Mouse (Mus musculus): Measurements from ENCODE around the gene Tssk2.

The Tssk2 gene

GRCm38 (mm10) chr16:17898462-17898861 is at the start of gene Tssk2, which contains the start of gene Dgcr2:
Gene Tssk2, plus strand, starts transcription at chr16:17898637.
Gene Dgcr2, minus strand, starts transcription at chr16:17898562.
- DNase-seq, result no peak

DNA sequence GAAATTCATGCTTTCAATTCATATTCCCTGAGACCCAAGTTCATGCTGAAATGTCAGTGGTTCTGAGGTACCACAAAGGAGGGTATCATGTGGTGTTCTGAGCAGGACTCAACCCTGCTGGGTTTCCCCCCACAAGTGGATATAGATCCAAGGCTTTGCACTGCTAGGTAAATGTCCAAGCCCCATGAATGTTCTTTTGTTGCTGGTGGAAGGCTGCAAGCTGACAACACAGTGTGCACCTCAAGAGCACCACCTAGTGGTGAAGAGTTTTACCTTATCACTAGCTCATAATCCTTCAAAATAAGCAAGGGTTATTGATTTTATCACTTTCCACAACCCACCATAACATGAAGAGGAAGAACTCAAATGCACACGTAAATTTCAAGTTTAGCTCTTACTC is 49.5 kb upstream of the Tssk2 start:
- no peak for DNase-seq

DNA sequence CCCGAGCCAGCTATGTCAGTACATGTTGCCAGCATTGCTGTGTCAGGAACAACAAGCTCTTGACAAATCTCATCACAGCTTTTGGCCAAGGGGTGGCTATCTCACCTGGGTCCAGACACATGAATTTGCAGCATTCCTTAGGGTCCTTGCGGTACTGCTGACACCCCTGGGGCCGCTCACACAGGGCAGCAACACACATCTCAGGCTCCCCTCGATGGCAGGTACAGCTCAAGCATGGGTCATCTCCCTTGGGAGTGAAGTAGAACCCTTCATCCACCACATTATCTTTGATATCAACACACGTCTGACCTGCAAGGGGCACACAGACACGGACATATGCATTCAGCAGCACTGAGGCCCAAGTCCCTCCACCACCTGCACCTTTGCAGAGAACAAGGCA is 49.0 kb upstream of the Tssk2 start:
- DNase-seq, result no peak

DNA sequence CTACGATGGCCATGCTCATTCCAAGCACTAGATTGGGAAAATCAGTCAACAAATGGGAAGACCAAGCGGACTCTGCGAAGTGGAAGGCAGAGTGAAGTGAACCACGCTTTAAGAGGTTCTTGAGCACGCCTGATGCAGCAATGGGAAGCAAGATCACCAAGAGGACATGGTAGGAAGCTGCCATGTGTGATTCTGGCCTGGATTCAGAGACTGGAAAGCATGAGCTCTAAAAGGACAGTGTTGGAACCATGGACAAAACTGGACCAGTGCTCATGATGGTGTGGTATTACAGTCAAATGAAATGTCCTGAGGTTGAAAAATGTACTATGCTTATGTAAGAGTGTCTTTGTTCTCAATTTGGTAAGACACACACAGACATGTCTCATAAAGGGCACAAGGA is 47.1 kb upstream of the Tssk2 start:
- no peak for DNase-seq

DNA sequence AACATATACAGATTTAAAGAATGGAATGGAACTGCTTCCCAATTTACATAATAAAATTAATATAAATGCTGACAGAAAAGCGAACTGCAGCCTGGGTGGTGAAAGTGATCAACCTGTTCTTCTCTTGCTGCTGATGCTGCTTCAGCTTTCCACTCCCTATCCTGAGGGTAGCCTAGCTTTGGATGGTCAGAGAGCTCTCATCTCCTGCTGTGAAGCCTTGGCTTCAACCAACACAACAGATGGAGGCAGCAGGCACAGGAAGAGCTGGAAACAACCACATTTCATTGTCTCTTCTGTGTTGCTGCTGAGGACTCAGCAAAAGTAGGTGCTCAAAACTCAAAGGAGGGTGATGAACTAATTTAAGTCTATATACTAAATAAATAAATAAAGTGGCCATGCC is 46.6 kb upstream of the Tssk2 start:
- DNase-seq, result no peak

- DNase-seq, result no peak
Measured at GRCm38 (mm10) chr16:17853263-17853662, 45.2 kb upstream of the Tssk2 start.

DNA sequence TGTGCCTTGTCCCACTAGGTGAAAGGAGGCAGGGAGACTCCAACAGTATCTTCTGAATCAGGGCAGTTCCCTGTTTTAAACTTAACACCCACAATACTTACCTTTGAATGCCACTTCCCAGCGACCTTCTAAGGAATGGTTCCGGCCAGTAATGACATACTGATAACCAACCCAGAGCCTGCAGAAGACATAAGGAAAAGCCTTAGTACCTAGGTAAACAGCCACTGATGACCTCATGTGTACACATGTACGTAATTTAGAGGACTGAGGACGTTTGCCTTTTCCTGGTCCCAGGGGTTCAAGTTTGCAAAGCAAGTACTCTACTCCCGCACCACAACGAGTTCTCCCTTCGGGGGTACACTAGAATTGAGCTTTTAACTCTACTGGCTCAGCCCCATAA is 41.3 kb upstream of the Tssk2 start:
- no peak for DNase-seq

GRCm38 (mm10) chr16:17858592-17858991 is 39.8 kb upstream of the Tssk2 start:
- DNase-seq, result no peak

DNA sequence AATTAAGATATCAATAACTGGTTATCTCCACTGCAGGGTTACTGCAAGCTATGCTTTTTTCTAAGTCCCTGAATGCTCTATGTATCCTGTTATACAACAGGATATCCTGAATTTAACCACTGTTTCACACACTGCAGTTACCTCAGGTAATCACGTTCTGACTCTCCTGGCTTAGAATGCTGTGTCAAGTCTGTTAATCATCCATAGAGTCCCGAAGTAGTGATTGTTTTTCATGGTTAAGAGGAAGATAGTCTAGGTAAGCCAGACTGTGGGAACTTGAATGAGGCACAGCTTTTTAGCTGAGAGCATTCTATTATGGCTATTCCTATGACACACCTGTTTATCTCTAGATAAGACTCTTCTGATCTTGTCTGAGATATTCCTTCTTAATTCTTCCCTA is 33.1 kb upstream of the Tssk2 start:
- DNase-seq, result peak in 1 of 2 experiments; percentile 58

DNA sequence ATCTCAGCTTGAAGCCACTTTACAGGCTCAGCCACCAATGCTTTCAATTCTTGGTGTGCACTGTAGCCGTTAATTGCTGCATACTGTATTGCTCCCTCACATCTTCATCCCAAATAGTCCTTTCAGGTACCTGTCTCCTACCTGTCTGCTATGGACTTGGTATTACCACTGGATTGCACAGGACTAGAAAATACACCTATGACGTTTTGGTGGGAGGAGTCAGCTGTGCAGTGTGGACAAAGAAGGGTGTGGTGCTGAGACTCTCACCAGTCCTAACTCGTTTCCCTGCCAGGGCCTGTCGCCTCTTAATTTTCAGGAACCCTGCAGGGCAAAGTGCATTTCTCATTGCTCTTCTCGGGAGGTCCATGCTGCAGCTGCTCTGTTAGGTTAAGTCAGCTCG is 32.7 kb upstream of the Tssk2 start:
- DNase-seq, result peak; percentile 31 to 46

DNA sequence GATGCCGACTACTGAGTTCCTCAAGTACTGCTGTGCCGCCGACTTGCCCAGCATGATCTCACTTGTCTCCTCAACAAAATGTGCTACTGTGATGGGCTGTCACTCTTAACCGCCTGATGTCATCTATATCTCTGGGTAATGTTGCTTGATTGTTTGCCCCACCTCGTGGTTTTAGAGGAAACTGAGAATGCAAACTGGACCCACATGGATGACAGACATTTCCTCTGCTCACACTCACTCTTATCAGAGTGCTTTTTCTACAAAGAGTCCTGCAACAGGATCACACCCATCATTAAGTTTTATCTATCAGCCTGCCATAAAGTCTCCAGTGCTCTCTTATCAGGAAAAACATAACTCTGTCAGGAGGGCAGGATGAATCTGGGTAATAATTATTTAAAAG is 27.2 kb upstream of the Tssk2 start:
- DNase-seq, result no peak

DNA sequence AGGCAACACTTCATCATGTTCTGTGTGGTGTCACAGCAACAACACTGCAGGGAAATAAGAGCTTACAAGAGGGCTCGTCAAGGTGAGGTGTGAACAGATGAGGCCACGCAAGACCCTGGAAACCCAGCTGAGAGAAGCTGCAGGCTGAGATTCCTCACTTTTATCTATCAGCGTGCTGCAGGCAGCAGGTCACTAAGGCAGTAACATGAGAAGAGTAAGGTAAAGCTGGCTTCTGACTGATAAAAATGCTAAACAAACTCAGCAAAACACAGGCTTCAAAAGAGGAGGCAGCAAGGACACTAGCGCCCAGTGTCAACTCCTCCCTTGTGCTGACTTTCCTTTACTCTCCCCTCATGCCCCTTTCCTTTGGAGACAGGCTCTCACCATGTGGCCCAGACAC is 25.4 kb upstream of the Tssk2 start:
- no peak for DNase-seq

DNA sequence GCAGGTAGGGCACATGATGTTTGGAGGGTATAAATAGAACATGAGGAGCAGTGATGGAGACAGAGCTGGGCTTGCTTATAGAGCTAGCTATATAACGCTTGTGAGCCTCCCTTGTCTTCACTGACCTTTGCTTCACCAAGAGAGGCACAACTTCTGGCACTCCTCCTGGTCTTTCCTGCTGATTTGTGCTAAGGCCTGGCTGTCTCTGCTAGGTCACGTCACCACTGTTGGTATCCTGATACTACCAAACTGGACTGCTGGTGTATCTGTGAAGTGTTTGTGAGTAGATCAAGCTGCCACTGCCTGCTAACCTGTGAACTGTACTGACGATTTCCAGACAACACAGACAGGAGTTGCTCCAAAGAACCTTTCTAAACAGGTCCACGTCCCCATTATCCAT is 23.3 kb upstream of the Tssk2 start:
- DNase-seq, result no peak

GRCm38 (mm10) chr16:17876096-17876495 is 22.3 kb upstream of the Tssk2 start:
- no peak for DNase-seq

- DNase-seq, result no peak
Measured at GRCm38 (mm10) chr16:17879571-17879970, 18.9 kb upstream of the Tssk2 start.

DNA sequence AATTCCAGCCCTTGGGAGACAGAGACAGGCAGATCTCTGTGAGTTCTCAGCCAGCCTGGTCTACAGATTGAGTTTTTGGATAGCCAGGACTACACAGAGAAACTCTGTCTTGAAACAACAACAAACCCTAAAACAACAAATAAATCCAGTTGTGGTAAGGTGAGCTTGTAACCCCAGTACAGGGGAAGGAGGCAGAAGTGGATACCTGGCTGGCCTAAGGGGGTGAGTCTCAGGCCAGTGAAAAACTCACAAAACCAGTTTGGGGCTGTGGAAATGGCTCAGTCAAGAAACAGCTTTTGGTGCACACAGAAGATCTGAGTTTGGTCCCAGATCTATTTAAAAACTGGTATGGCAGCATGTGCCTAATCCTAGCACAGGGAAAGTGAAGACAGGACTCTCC is 16.2 kb upstream of the Tssk2 start:
- peak in 1 of 2 experiments; percentile 22 for DNase-seq

DNA sequence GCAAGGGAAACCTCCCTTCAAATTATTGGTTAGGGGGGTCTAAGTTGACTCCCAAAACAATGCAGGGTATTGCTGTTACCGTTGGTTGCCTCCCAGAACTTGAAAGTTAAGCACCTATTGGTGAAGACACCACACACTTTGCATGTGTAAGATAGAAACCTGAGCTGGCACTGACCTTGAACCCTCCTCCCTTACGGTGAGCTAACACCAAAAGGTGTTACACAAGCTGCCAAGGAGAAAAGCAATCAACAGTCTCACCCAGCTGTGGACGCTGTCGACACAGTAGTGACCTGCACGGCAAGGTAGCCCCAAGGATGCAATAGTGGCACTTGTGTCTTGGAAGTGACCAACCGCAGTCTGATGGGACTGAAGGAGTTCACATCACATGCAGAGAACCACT is 14.3 kb upstream of the Tssk2 start:
- no peak for DNase-seq

DNA sequence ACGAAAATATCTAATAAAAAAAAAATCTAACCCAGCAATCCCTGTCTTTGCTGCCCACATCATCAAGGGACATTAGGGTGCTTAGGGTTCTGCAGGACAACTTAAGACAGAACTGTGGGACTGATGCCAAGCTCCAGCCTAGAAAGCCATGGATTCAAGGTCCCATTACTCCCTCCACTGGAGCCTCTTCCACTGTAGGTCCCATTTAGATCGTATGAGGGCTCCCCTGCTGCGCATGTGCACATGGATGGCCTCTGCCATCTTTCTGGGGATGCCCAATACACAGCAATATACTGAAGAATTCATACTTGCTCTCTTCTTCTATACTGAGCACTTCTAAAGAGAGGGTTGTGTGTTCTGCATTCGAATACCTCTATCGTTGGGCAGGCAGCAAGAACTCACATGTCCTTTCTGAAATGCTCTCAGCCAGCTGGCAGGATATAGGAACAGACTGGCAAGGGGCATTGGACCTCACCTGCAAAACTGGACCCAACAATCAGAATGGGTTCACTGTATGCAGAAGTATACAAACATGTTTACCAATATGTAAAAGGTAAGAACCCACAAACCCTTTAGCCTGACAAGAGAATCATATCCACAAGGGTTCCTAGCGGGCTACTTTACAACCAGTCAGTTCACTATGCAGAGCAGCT is 8.6 kb upstream of the Tssk2 start:
- no peak for DNase-seq

DNA sequence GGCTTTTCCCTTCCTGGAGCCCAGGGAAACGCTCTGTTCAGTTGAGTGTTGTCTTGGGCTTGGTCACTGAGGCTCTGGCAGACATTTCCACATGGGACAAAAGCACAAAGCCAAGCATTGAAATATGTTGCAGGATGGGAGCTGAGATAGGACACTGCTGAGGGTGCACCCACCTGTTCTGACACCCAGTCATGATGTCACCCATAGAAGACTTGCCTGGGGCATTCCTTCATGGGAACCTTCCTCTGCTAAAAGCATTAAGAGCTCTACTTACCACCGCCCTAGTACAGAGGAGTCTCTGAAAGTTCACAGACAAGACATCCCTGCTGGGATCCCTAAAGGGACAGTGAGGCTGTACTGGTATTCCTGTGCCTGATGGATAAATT is 8.1 kb upstream of the Tssk2 start:
- no peak for DNase-seq

- DNase-seq, result peak; percentile 90 to 91
Measured at GRCm38 (mm10) chr16:17890917-17891566, 7.4 kb upstream of the Tssk2 start.

GRCm38 (mm10) chr16:17891567-17891959 is 6.9 kb upstream of the Tssk2 start, which contains the start of gene Gm20518:
Gene Gm20518, minus strand, starts transcription at chr16:17891671.
- peak; percentile 98 to 99 for DNase-seq

DNA sequence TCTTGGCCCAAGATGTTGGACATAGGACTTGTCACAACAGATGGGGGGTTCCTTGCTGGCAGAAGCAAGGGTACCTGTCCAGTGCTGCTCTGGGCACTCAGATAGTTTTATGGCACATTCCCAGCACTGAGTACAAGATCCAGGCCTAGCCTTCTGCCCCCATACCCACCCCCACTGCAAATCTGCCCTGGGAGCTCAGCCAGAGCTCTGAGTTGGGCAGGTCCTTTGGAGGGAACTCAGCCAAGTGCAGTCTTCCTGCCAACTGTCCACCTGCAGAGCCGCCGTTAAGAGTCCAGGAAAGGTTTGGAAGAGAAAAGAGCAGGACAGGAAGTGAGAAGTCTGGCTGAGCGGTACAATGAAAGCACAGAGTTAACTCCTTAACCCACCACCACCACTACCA is 5.8 kb upstream of the Tssk2 start:
- peak; percentile 90 to 91 for DNase-seq

- DNase-seq, result no peak
Measured at GRCm38 (mm10) chr16:17893923-17894322, 4.5 kb upstream of the Tssk2 start, which contains the start of gene Tssk1. Gene Tssk1, plus strand, starts transcription at chr16:17894223.

DNA sequence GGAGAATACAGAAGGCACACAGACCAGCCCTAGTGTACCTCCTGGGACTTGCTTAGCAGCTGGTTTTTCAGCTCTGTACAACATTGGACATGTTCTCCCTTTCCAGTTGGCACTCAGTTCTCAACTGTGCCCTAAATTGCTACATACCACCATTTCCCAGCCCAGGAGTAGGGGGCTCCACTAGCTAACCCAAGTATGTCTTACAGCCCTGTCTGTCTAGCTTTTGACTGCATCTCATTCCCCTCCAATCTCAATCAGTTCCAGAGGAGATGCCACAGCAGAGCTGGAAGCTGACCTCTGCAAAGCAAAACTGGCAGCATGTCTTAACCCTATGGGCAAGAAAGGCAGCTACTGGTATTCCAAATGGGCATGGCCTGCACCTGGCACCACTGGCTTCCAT is 2.3 kb upstream of the Tssk2 start:
- DNase-seq, result no peak

Measured in kidney, adult 8-10 months (tissue).